Mouse (Mus musculus): ENCODE results near the gene Gapvd1.

DNA sequence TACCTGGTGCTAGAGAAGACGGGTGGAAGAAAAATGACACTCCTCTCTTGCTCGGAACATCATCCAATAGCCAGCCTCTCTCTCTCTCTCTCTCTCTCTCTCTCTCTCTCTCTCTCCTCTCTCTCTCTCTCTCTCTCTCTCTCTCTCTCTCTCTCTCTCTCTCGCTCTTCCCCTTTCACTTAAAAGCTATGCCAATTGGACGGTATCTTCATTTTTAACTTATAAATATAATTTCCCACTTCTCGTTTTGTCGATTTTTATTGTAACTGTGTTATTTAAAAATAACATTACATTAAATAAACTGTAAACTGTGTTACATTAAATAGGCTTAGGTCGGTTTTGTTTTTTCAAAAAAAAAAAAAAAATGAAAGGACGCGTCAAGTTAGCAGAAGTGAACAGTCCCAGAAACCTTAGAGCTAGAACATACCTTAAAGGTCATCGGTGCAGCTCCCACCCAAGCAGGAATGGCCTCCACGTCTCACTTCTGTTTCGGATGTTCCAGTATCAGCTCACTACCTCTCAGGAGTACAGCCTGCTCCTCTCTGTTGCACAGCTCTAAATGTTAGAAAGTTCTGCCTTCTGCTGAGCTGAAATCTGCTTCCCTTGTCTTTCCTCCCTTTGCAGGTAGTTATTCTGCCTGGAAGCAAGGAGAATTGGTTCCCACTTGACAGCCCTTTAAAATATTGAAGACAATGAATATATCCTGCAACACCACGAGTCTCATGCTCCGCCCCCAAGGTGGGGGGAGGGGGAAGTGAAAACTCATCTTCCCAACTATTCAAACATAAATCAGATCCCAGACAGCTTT, at the start of gene Gapvd1:
- no peak for TF ChIP-seq POLR2AphosphoS2 (IDR thresholded peaks at IDR 0.05; ENCODE audit: insufficient read length, low read depth)
- TF ChIP-seq TCF3 (IDR thresholded peaks at IDR 0.05; ENCODE audit: insufficient read length, low read depth), result no peak
- TF ChIP-seq CEBPB (IDR thresholded peaks at IDR 0.05; ENCODE audit: insufficient read depth, poor library complexity, severe bottlenecking), result no peak
- TF ChIP-seq USF1 (IDR thresholded peaks at IDR 0.05; ENCODE audit: low read depth), result no peak
- TF ChIP-seq TCF12 (IDR thresholded peaks at IDR 0.05; ENCODE audit: insufficient read depth, poor library complexity, severe bottlenecking), result no peak
- no peak for TF ChIP-seq MAX (IDR thresholded peaks at IDR 0.05; ENCODE audit: low read depth)
- no peak for TF ChIP-seq POLR2A (IDR thresholded peaks at IDR 0.05; ENCODE audit: insufficient read length, low read depth)
- no peak for TF ChIP-seq MYOG (IDR thresholded peaks at IDR 0.05; ENCODE audit: control insufficient read depth in 1 of 3, insufficient read depth in 1 of 3, insufficient read length in 2 of 3, low read depth in 2 of 3)
- no peak for TF ChIP-seq REST (IDR thresholded peaks at IDR 0.05; ENCODE audit: insufficient read depth, insufficient read length)
- no peak for TF ChIP-seq E2F4 (IDR thresholded peaks at IDR 0.05; ENCODE audit: insufficient read depth)
- no peak for TF ChIP-seq MYOD1 (IDR thresholded peaks at IDR 0.05; ENCODE audit: control insufficient read depth in 1 of 3, insufficient read length in 2 of 3, low read depth in 2 of 3)

All from myocyte (in vitro differentiated cells).